Mouse (Mus musculus) heart, embryonic 13.5 days (tissue): ENCODE measurements around the gene Med4. TPM values are rescaled to one million over a fixed set of nuclear protein-coding genes. Genes with fewer than 3 reads are reported as not detected.
"Not testable (repeated sequence)": the region's sequence is repeated elsewhere in the genome, so short reads cannot be mapped to it uniquely, and the experiment has no call there.

ENCODE experiments used
- ATAC-seq: fragments of 200-750 bp; cut with Nextera tagmentation; 2 replicates; pipeline ENCODE4 v1.8.0; 2017; ENCODE audit warnings: moderate TSS enrichment; ENCODE audit not compliant: insufficient number of reproducible peaks, low FRiP score, low TSS enrichment; ENCODE audit errors: extremely low read depth
- H3K27ac ChIP-seq: fragments of 300-500 bp; sonication (generic); replicated peaks from 2 replicates; pipeline ENCODE4 v1.5.1; 2015; ENCODE audit warnings: moderate library complexity, mild to moderate bottlenecking, inconsistent platforms
- H3K27me3 ChIP-seq: fragments of 300-500 bp; sonication (generic); replicated peaks from 2 replicates; pipeline ENCODE4 v1.6.1; 2015; ENCODE audit warnings: mild to moderate bottlenecking, inconsistent platforms
- H3K36me3 ChIP-seq: fragments of 300-500 bp; sonication (generic); 2 replicates; pipeline ENCODE4 v1.6.1; 2015; ENCODE audit warnings: mild to moderate bottlenecking, inconsistent platforms
- H3K4me1 ChIP-seq: fragments of 300-500 bp; sonication (generic); 2 replicates; pipeline ENCODE4 v1.6.1; 2015; ENCODE audit warnings: inconsistent platforms
- H3K4me2 ChIP-seq: fragments of 300-500 bp; sonication (generic); 2 replicates; pipeline ENCODE4 v1.6.1; 2015; ENCODE audit warnings: inconsistent platforms, mild to moderate bottlenecking, moderate library complexity
- H3K4me3 ChIP-seq: fragments of 300-500 bp; sonication (generic); 2 replicates; pipeline ENCODE4 v1.5.1; 2015; ENCODE audit warnings: moderate library complexity, mild to moderate bottlenecking, inconsistent platforms
- H3K9ac ChIP-seq: fragments of 300-500 bp; sonication (generic); 2 replicates; pipeline ENCODE4 v1.6.1; 2015; ENCODE audit warnings: inconsistent platforms, mild to moderate bottlenecking, moderate library complexity
- H3K9me3 ChIP-seq: fragments of 300-500 bp; sonication (generic); 2 replicates; pipeline ENCODE4 v1.6.1; 2016; ENCODE audit warnings: inconsistent platforms
- WGBS: fragments of 180-500 bp; shearing (Covaris S2); methylation state at CpG from one replicate; pipeline ENCODE4 v1.1.7; 2015; ENCODE audit warnings: mixed read lengths; 5-methylcytosine and 5-hydroxymethylcytosine counted together
- polyA plus RNA-seq: library from polyadenylated mRNA; unstranded; fragments of >200 nt; fragmentation: Nextera tagmentation; extraction: Ambion mirVana; gene quantifications from 2 replicates; pipeline ENCODE4 v1.2.1, GENCODE M21; 2015

Med4 gene
- polyA plus RNA-seq, 1 experiment from 2014 or later, result 46.8 TPM

- H3K27me3 ChIP-seq, result no peaks in the 10 kb centered on the region
These were observed 7.1 kb upstream of the Med4 start for GRCm38 (mm10) chr14:73502591-73503184.

DNA sequence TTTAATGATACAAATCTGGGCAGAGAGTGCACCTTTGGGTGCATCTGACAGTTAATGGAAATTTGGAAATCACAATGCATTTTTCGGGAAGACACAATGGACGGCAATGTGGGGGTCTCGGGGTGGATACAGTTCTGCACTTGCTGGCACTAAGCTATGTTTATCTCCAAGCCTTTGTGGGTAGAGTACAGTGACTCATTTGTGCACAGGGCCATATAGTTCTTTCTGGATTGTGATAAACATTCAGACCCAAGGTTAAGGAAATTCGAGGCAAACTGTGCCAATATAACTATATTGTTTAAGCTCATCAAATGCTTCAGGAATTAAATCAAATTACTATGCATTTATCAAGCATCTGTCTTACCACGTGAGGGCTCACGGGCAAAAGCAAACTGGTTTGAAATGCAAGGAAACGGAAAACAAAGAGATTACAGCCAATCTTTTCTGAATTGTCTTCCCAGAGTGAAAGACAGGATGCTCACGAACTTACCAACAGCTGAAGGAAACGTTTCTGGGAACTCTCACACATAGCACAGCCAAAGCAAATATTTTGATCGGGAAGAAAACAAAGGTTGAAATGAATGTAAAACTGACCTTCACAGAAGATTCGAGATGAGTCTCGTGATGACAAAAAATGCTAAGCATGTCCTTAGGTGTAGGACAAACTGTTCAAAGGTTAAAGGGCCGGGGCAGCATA is 6.4 kb upstream of the Med4 start:
- no peaks in the 10 kb centered on the region for H3K36me3 ChIP-seq
- peak overlapping the region; percentile 25; the same call in 1 of the 2 replicates for H3K4me2 ChIP-seq
- H3K9me3 ChIP-seq, result no peaks in the 10 kb centered on the region
- H3K9ac ChIP-seq, result peak overlapping the region; percentile 45; the same call in 1 of the 2 replicates
- 44% methylated on average over 13 of the region's 13 CpGs for WGBS
- H3K27me3 ChIP-seq, result no peaks in the 10 kb centered on the region
- no peak for ATAC-seq
- H3K4me3 ChIP-seq, result no peak overlapping the region
- peak overlapping the region; percentile 84 for H3K27ac ChIP-seq
- H3K4me1 ChIP-seq, result peaks cover 41% of the 10 kb centered on the region

More at GRCm38 (mm10) chr14:73502591-73503184, 7.1 kb upstream of the Med4 start:
- WGBS, result 20% methylated on average over 7 of the region's 7 CpGs
- Histone ChIP-seq H3K27ac (peak overlapping the region; percentile 84), H3K9me3 (no peaks in the 10 kb centered on the region), H3K9ac (peak overlapping the region; percentile 45; the same call in 1 of the 2 replicates), H3K4me3 (no peak overlapping the region), H3K4me1 (peaks cover 38% of the 10 kb centered on the region), H3K36me3 (no peaks in the 10 kb centered on the region), H3K4me2 (peak overlapping the region; percentile 25)
- ATAC-seq, result peak; percentile 32; the same call in 1 of the 2 replicates

DNA sequence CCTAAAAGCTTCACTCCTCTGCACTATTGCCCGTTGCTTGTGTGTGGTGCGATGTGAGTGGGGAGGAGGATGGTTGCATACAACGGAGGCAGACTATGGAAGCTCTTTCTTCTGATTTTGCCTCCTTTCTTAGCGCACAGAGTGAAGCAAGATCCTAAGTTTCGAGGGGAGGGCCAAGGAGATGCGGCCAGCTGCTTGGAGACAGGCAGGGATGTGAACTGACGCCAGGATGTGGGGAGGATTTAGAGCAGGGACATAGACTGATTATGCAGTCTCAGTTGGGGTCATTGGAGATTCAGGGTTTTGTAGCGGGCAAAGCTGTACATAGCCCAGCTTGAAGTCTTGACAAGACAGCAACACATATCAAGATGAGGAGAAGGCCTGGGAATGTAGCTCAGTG is 3.5 kb upstream of the Med4 start:
- WGBS, result 56% methylated on average over 8 of the region's 8 CpGs

GRCm38 (mm10) chr14:73507200-73507599 is 2.6 kb upstream of the Med4 start:
- H3K36me3 ChIP-seq, result peaks cover 8% of the 10 kb centered on the region
- no peak overlapping the region for H3K9ac ChIP-seq
- ATAC-seq, result no peak
- peaks cover 42% of the 10 kb centered on the region for H3K4me1 ChIP-seq
- 78% methylated on average over 15 of the region's 15 CpGs for WGBS
- no peak overlapping the region for H3K4me2 ChIP-seq
- H3K27ac ChIP-seq, result no peak overlapping the region
- no peak overlapping the region for H3K4me3 ChIP-seq
- H3K27me3 ChIP-seq, result no peaks in the 10 kb centered on the region
- H3K9me3 ChIP-seq, result no peaks in the 10 kb centered on the region

More for the DNA sequence above, 3.5 kb upstream of the Med4 start:
- Histone ChIP-seq H3K4me3 (no peak overlapping the region), H3K9me3 (no peaks in the 10 kb centered on the region), H3K4me2 (no peak overlapping the region), H3K9ac (no peak overlapping the region), H3K36me3 (no peaks in the 10 kb centered on the region), H3K27me3 (no peaks in the 10 kb centered on the region), H3K27ac (no peak overlapping the region), H3K4me1 (peaks cover 51% of the 10 kb centered on the region)
- ATAC-seq, result no peak

- H3K4me2 ChIP-seq, result peak overlapping the region; percentile 27
- ATAC-seq, result no peak
- no peak overlapping the region for H3K9ac ChIP-seq
- WGBS, result 53% methylated on average over 11 of the region's 11 CpGs
- H3K4me3 ChIP-seq, result no peak overlapping the region
- H3K27me3 ChIP-seq, result no peaks in the 10 kb centered on the region
- peaks cover 39% of the 10 kb centered on the region for H3K4me1 ChIP-seq
- no peaks in the 10 kb centered on the region for H3K9me3 ChIP-seq
- H3K27ac ChIP-seq, result no peak overlapping the region
- H3K36me3 ChIP-seq, result peaks cover 14% of the 10 kb centered on the region
These were observed 2.0 kb upstream of the Med4 start for GRCm38 (mm10) chr14:73507702-73508376.

DNA sequence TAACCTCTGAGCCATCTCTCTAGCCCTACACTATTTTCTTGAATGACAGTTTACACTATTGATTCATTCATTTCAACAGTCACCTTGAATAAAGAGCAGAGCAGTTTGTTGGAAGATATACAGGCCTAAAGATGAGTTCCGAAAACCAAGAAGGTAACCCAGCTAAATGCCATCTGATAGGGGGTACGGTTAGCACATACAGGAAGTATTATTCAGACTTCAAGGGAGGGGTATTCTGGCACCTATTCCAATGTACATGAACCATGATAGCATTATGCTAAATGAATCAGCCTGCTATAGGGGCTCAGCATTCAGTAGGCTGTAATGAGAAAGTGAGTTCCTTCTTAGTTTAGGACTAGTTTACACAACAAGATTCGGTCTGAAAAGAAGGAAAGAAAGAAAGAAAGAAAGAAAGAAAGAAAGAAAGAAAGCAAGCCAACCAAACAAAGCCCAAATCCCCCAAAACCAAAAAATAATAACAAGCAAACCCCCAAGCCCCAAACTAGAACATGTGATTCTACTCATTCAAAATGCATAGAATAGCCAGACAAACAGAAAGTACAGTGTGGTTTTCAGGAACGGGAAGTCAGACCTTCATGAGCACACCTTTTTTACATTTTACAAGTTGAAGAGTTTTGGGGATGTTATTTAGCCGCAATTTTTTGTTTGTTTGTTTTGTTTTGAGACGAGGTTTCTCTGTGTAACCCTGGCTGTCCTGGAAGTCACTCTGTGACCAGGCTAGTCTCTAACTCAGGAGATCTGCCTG is 1.0 kb upstream of the Med4 start:
- peaks cover 23% of the 10 kb centered on the region for H3K36me3 ChIP-seq
- 85% methylated on average over 6 of the region's 6 CpGs for WGBS

GRCm38 (mm10) chr14:73524136-73524535 is 14.3 kb downstream of the Med4 start:
- H3K27ac ChIP-seq, result no peak overlapping the region
- peak overlapping the region; percentile 61 for H3K4me3 ChIP-seq
- H3K9ac ChIP-seq, result no peak overlapping the region
- H3K9me3 ChIP-seq, result no peaks in the 10 kb centered on the region
- ATAC-seq, result no peak
- WGBS, result 76% methylated on average over 3 of the region's 3 CpGs
- H3K4me1 ChIP-seq, result peaks cover 6% of the 10 kb centered on the region
- H3K27me3 ChIP-seq, result peaks cover 8% of the 10 kb centered on the region; the same call in 1 of the 2 replicates
- peak overlapping the region; percentile 60 for H3K4me2 ChIP-seq
- H3K36me3 ChIP-seq, result no peaks in the 10 kb centered on the region

More for the DNA sequence above, 1.0 kb upstream of the Med4 start:
- no peaks in the 10 kb centered on the region for H3K27me3 ChIP-seq
- H3K4me3 ChIP-seq, result no peak overlapping the region
- no peak overlapping the region for H3K27ac ChIP-seq
- no peak overlapping the region for H3K4me2 ChIP-seq
- H3K9ac ChIP-seq, result no peak overlapping the region
- H3K4me1 ChIP-seq, result peaks cover 33% of the 10 kb centered on the region
- no peak for ATAC-seq
- no peaks in the 10 kb centered on the region for H3K9me3 ChIP-seq

GRCm38 (mm10) chr14:73524766-73525448 is 15.1 kb downstream of the Med4 start, which contains the start of gene Sucla2:
Sucla2 (plus strand) TSS chr14:73525319.
- H3K9ac ChIP-seq, result peak within 1 kb of the TSS; percentile 79
- no peaks in the 10 kb centered on the region for H3K36me3 ChIP-seq
- WGBS, result under 1% methylated on average over 41 of the region's 41 CpGs
- peak; percentile 90 for ATAC-seq
- peak within 1 kb of the TSS; percentile 61 for H3K4me3 ChIP-seq
- peak within 1 kb of the TSS; percentile 86 for H3K27ac ChIP-seq
- peak within 1 kb of the TSS; percentile 60 for H3K4me2 ChIP-seq
- H3K27me3 ChIP-seq, result peaks cover 10% of the 10 kb centered on the region; the same call in 1 of the 2 replicates
- H3K9me3 ChIP-seq, result no peaks in the 10 kb centered on the region
- H3K4me1 ChIP-seq, result peaks cover 6% of the 10 kb centered on the region

- not testable (repeated sequence) for H3K9me3 ChIP-seq, H3K27ac ChIP-seq, ATAC-seq, H3K4me2 ChIP-seq, H3K9ac ChIP-seq, H3K4me1 ChIP-seq, H3K4me3 ChIP-seq, H3K36me3 ChIP-seq
- peaks cover 28% of the 10 kb centered on the region for H3K27me3 ChIP-seq
- 63% methylated on average over 3 of the region's 3 CpGs for WGBS
These were observed 18.8 kb downstream of the Med4 start for GRCm38 (mm10) chr14:73528661-73529060.

DNA sequence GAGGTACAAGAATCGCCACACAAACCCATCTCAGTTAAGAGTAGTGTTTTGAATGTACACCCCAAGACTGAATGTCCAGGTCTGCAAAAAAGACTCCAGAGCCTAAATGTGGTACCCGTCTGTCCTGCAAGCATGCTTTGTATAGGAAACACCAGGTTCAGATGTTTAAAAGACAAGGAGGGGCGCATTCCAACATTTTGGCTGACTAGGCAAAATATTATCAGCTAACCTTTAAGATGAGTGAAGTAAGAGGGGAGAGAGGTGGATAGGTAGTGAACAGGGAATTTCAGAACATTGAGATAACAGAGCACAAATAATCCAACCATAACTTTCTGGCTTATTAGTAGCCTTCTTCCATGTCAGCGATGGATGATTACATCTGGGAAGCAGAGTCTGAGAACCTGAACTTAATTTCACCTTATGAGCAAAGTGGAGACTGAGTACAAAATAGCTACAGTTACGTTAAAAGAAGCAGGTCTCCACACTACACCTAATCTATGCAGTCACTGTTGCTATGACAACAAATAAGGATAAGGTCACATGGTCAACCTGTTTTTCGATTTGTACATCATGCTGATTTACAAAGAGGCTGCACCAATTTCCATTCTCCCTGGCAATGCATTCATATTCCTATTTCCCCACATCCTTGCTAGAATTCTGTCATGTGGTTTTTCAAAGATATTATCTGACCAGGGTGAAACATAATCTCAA is 24.1 kb downstream of the Med4 start:
- WGBS, result 64% methylated on average over 6 of the region's 6 CpGs
- no peaks in the 10 kb centered on the region for H3K9me3 ChIP-seq
- H3K27me3 ChIP-seq, result peaks cover 48% of the 10 kb centered on the region
- no peak for ATAC-seq
- H3K4me3 ChIP-seq, result no peak overlapping the region
- no peaks in the 10 kb centered on the region for H3K36me3 ChIP-seq
- H3K9ac ChIP-seq, result no peak overlapping the region
- H3K27ac ChIP-seq, result no peak overlapping the region
- no peaks in the 10 kb centered on the region for H3K4me1 ChIP-seq
- no peak overlapping the region for H3K4me2 ChIP-seq
